Mouse (Mus musculus) brain, embryonic 14.5 days (tissue): ENCODE results near the gene Ctf2. TPM values are rescaled to one million over a fixed set of nuclear protein-coding genes. Genes with fewer than 3 reads are reported as not detected.
"Not testable (repeated sequence)": the region's sequence is repeated elsewhere in the genome, so short reads cannot be mapped to it uniquely, and the experiment has no call there.

Experiments
- DNase-seq: peaks from one replicate; pipeline ENCODE4 v3.0.0-alpha.2; 2011; ENCODE audit warnings: low read depth
- CTCF ChIP-seq: fragments of 200-500 bp; IDR thresholded peaks from 2 replicates; pipeline ENCODE4 v1.5.1; 2012; ENCODE audit warnings: inconsistent platforms, mild to moderate bottlenecking, moderate library complexity, borderline replicate concordance; ENCODE audit not compliant: insufficient read depth, insufficient read length; ENCODE audit errors: extremely low read depth
- POLR2A ChIP-seq: fragments of 200-500 bp; IDR thresholded peaks from 2 replicates; pipeline ENCODE4 v1.6.1; 2012; ENCODE audit warnings: mild to moderate bottlenecking, inconsistent platforms, borderline replicate concordance; ENCODE audit not compliant: poor library complexity, insufficient read depth, insufficient read length, severe bottlenecking; ENCODE audit errors: extremely low read depth
- polyA plus RNA-seq: library from polyadenylated mRNA; depleted of rRNA; stranded (reverse); fragments of >200 nt; gene quantifications from 2 replicates; pipeline ENCODE4 v1.2.3, GENCODE M21; 2012; rRNA removed

Ctf2 gene
- polyA plus RNA-seq: not detected in 2 replicates

DNA sequence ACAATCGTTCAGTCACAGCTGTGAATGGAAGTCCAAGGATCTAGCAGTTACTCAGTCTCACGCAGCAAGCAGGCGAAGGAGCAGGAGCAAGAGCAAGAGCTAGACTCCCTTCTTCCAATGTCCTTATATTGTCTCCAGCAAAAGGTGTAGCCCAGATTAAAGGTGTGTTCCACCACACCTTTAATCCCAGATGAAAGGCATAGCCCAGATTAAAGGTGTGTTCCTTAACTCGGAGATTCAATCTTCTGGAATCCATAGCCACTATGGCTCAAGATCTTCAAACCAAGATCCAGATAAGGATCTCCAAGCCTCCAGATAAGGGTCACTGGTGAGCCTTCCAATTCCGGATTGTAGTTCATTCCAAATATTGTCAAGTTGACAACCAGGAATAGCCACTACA, at the start of gene Ctf2:
TSS of gene Ctf2 (minus strand) at position 101 of the 400 bp plus-strand sequence.
- DNase-seq: not testable (repeated sequence)

DNA sequence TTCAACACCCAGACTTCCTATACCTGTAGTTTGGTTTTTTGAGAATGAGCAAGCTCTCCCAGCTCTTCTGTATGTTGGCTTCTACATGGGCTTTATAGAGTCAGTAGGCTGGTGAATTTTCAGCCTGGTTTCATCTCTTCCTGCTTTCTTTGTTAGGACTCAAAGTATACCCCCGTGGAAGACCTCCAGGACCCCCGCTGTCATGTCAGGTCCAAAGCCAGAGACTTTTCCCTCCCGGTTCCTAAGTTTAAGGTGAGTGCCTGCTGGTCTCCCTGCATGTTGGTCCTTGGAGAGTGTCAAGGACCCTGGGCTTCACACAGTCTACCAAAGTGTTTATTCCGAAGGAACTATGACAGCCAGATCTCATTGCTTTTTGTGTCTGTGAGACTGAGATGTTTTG, 46.4 kb upstream of the Ctf2 start:
- TF ChIP-seq CTCF (no peak), POLR2A (no peak)
- DNase-seq: no peak

DNA sequence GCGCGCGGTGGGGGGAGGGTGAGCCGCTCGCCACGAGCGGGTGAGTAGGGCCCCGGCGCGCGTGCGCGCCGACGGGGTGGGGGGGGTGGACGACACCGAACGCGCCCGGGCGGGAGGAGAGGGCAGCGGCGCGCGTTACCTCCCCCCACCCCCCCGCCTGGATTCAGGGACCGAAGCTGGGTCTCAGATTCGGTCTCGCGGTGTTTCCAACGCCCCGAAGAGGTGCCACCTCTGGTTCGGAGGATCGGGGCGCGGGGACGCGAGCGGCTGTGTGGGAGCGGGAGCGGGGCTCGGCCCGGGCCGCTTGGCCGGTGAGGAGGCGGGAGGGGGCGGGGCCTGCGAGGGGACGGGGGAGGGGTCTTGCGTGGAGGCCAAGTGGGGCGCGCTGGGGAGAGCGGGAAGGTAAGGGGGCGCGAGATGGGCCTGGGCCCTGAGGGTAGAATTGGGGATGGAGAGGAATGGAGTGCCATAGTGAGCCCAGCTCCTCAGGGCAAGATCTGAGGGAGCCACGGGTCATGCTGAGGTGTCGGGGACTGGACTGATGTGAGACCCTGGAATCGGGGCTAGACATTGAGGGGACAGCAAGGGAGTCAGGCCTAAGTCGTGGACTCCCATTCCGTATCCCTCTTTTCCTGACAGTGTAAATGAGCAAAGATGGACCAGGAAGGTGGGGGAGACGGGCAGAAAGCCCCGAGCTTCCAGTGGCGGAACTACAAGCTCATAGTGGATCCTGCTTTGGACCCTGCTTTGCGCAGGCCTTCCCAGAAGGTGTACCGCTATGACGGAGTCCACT, 45.7 kb upstream of the Ctf2 start:
- DNase-seq: peak; percentile 69
- TF ChIP-seq POLR2A: peak; percentile 34; the same call in 1 of the 2 replicates
- TF ChIP-seq CTCF: no peak

DNA sequence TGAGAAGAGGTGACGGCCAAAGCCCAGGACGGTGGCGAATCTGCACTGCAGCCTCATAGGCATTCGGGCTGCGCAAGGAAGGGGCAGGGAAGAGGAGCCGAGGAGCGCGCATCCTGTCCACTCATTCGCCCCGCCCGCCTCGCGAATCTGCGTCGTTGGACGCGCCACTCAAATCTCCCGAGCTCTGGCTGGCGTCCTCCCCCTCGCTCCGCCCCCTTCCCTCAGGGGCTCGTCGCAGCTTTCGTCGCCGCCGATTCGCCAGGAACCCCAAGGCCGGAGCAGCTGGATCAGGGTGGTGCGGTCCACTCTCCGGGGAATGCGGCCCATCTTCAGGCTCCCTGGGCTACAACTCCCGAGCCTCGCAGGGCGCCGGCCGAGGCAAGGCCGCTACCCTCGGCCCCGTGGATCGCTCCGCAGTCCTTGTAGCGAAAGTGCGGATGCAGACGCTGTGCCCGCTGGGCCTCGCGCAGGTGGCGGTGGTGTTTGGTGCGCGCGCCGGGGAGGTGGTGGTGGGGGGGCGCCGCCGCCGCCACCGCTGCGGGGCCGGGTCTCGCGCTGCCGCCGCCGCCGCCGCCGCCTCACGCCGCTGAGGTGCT, 45.0 kb upstream of the Ctf2 start:
- TF ChIP-seq CTCF (no peak), POLR2A (peak; percentile 43)

DNA sequence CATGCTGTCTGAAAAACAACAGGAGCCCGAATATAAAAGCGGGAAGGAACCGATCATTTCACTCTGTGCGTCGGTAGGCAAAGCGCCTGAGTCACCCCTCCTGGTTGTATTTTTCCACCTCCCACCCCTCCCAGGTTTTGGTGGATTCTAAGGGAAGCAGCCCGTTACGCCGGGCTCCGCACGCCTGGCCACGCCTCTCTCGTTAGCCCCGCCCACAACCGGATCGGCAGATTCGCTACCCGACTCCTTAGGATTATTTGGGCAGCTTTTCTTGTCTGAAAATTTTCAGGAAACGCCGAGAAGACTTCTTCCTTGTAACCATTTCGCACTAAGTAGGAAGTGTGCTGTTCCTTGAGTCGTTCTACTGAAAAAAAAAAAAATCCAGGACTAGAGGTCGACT, 44.5 kb upstream of the Ctf2 start, which contains the start of gene Setd1a:
TSS of gene Setd1a (plus strand) at position 245 of the 400 bp plus-strand sequence.
- peak; percentile 92 for DNase-seq
- no peak for TF ChIP-seq CTCF
- peak; percentile 38; the same call in 1 of the 2 replicates for TF ChIP-seq POLR2A

More for the DNA sequence above, 45.0 kb upstream of the Ctf2 start:
- DNase-seq: peak; percentile 99

DNA sequence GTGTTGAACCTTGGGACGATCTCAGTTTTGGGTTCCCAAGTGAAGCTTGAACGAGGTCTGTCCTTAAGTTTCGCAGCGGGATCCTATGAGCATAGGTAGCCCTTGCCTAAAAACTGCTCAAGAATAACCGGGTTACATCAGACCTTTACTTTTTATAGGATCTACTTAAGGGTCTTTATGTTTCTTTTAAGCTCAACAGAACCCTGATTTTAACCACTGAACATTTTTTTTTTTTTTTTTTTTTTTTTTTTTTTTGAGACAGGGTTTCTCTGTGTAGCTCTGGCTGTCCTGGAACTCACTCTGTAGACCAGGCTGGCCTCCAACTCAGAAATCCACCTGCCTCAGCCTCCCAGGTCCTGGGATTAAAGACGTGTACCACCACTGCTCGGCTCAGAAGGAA, 43.9 kb upstream of the Ctf2 start:
- not testable (repeated sequence) for DNase-seq

DNA sequence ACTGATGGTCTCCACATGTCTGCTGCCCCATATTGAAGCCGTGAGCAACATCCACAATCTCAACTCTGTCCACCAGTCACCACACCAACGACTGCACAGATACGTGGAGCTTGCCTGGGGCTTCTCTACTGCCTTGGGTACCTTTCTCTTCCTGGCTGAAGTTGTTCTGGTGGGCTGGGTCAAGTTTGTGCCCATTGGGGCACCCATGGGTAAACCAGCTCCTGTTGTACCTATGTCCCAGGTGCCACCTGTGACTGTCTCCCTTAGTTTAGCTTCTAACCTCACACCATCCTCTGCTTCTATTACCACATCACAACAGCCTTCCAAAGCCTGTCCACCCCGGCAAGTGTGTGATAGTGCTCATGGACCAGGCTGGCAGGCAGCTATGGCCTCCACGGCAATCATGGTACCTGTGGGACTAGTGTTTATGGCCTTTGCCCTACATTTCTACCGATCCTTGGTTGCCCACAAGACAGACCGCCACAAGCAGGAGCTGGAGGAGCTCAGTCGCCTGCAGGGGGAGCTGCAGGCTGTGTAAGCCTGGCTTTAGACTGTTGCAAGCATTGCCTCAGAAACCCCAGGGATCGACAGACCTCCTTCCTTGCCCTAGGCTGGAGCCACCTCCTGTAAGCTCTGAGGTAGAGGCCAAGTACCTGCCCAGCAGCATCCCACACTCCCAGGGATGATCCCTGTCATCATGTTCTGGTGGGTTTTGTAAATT, 41.9 kb upstream of the Ctf2 start:
- peak; percentile 79 for TF ChIP-seq CTCF
- TF ChIP-seq POLR2A: no peak
- peak; percentile 74 for DNase-seq

DNA sequence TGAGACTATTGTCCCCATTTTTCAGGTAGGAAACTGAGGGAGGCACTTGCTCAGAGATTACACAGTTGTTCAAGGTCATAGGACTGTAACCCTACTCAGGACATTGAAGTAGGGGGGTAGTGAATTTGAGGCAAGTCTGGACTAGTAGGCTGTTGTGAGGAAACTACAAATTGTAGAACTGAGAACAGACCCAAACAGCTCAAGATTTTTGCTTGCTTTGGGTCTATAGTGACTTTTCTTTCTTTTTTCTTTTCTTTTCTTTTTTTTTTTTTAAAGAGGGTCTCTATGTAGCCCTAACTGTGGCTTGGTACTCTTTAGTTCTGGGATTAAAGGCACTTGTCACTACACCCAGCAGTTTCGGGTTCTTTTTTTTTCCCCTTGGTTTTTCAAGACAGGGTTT, 40.6 kb upstream of the Ctf2 start:
- no peak for DNase-seq
- TF ChIP-seq POLR2A (no peak), CTCF (no peak)

DNA sequence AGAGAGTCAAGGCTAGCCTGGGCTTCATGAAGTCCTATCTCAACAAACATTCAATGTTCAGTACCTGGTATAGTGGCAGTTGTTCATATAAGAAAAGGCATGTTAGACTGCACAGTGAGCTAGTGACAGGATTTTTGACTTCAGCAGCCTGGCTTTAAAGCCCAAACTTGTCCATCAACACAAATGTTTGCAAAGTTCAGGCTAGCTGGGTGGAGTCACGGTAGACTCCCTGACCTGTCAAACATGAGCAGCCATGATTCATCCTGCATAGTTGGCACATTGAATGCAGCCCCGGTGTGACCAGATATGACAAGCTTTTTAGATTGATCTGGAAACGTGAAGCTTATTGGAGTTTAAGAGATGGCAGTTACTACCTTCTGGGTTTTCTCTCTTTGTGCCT, 40.1 kb upstream of the Ctf2 start:
- no peak for DNase-seq
- TF ChIP-seq POLR2A: no peak
- no peak for TF ChIP-seq CTCF

DNA sequence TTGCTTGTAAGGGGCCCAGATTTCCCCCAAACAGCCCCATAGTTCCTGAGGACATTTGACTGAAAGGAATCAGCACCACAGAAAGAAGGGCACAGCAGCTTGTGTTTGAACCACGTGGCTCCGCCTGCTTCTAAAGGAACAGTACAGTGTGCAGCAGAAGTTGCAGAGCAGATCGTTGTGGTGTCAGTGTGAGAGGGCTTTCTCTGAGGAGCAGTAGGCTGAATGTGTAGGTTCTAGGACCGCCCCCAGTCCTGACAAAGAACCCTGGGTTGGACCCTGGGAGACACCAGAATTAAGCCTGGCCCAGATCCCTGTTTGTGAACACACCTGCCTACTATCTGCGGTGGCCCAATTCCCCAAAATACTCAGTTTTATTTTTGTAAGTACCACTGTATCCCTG, 39.3 kb upstream of the Ctf2 start:
- no peak for TF ChIP-seq CTCF
- no peak for TF ChIP-seq POLR2A
- no peak for DNase-seq

DNA sequence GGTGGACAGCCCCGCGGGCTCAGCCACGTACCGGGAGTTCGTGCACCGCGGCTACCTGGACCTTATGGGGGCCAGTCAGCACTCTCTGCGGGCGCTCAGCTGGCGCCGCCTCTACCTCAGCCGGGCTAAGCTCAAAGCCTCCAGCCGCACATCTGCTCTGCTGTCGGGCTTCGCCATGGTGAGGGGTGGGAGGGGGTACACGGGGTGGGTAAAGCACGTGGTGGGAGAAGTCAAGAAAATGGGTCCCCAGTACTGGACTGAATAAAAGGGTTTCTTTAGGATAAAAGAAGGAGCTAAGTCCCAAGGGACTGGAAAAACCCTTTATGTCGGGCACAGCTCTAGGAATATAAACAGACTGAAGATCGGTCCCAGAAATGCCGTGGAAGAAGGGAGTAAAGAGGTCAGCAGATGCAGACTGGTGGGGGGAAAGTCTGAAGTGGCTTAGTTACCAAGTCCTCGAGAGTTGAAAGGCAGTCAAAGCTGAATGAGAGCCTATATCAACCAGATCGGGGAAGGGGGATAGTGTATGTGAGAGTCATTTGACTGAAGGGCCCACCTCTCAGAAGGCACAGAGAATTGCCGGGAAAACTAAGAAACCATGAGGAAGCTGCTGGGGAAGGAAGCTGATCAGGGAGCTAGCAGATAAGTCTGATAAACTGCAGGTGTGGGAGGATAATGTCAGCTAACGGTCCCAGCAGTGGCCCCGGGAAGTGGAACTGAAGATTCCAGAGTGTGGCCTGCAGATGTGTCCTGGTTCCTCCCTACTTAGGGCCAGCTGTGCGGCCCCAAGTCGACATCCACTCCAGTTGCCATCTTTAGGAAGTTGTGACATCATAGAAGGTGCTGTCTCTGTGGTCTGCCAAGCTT, 38.3 kb upstream of the Ctf2 start:
- TF ChIP-seq POLR2A (no peak), CTCF (no peak)
- peak; percentile 37 for DNase-seq
